Mouse (Mus musculus): ENCODE results near the gene Calcrl. TPM values are rescaled to one million over a fixed set of nuclear protein-coding genes. Genes with fewer than 3 reads are reported as not detected.
A peak's percentile ranks its signal among the peaks of the same experiment; 100 is the strongest.

The Calcrl gene
- total RNA-seq, 2 experiments from 2014 or later, result 29.2 to 31.4 TPM

- intact Hi-C loops (cut with DNase I), result loop anchor here (5.0 kb wide), 1 partner anchor 34 kb away; no protein-coding TSS in a partner anchor
- DNase-seq, result no peak
These were observed 81.5 kb downstream of the Calcrl start for GRCm38 (mm10) chr2:84343756-84344155.

GRCm38 (mm10) chr2:84337774-84338450 lies 87.3 kb downstream of the Calcrl start:
- DNase-seq, result no peak
- intact Hi-C loops (cut with DNase I), result no loop called here

- no peak for DNase-seq
These were observed 88.9 kb downstream of the Calcrl start for GRCm38 (mm10) chr2:84336331-84336730.

GRCm38 (mm10) chr2:84316185-84316805 lies 108.9 kb downstream of the Calcrl start:
- intact Hi-C loops (cut with DNase I), result no loop called here
- DNase-seq, result no peak

More at GRCm38 (mm10) chr2:84336331-84336730, 88.9 kb downstream of the Calcrl start:
- intact Hi-C loops (cut with DNase I), result no loop called here

GRCm38 (mm10) chr2:84296517-84296916 lies 128.7 kb downstream of the Calcrl start:
- intact Hi-C loops (cut with DNase I), result no loop called here
- no peak for DNase-seq

- intact Hi-C loops (cut with DNase I), result loop anchor here (2.0 kb wide), 2 partner anchors 92 to 110 kb away; no protein-coding TSS in a partner anchor
- peak; percentile 27 to 55 for DNase-seq
These were observed 130.1 kb downstream of the Calcrl start for GRCm38 (mm10) chr2:84295068-84295467.

GRCm38 (mm10) chr2:84294611-84295010 lies 130.6 kb downstream of the Calcrl start:
- DNase-seq, result no peak
- intact Hi-C loops (cut with DNase I), result loop anchor here (2.0 kb wide), 2 partner anchors 92 to 110 kb away; no protein-coding TSS in a partner anchor

GRCm38 (mm10) chr2:84292351-84293000 lies 132.7 kb downstream of the Calcrl start:
- intact Hi-C loops (cut with DNase I), result loop anchor here (2.0 kb wide), 1 partner anchor 136 kb away; no protein-coding TSS in a partner anchor
- peak in 1 of 2 experiments; percentile 8 for DNase-seq

GRCm38 (mm10) chr2:84288940-84289557 lies 136.2 kb downstream of the Calcrl start:
- intact Hi-C loops (cut with DNase I), result no loop called here
- no peak for DNase-seq

Other genes starting within 250 kb of the Calcrl start
- 10 to 100 TPM; 52.0 to 64.1 TPM for gene Tfpi, start 51.4 kb upstream of the Calcrl start, total RNA-seq (2021)
- gene Ctnnd1, start 225.4 kb upstream of the Calcrl start, total RNA-seq (2021), result 10 to 100 TPM; 63.0 to 69.4 TPM
- gene Btbd18, start 233.7 kb upstream of the Calcrl start, total RNA-seq (2021), result under 1 TPM in 1 of 2 experiments, not detected in 1; 0.08 TPM
- 10 to 100 TPM; 26.2 to 29.6 TPM for gene Selenoh, start 245.4 kb upstream of the Calcrl start, total RNA-seq (2021)

Data from heart, postnatal 36 days (tissue).